Mouse (Mus musculus) layer of hippocampus, adult 18-20 months (tissue): Measurements from ENCODE around the gene B4galt5. TPM values are rescaled to one million over a fixed set of nuclear protein-coding genes. Genes with fewer than 3 reads are reported as not detected.
"Not testable (repeated sequence)": the region's sequence is repeated elsewhere in the genome, so short reads cannot be mapped to it uniquely, and the experiment has no call there.

Experiments used
- DNase-seq, 2 experiments: peaks; one replicate each; pipeline ENCODE4 v3.0.0; 2022; ENCODE audit warnings: low spot score in 2 of 2
- long read RNA-seq: library from polyadenylated mRNA; stranded (forward); transcript quantifications from one replicate; pipeline ENCODE4 v2.0.0, GENCODE M21; 2021
- total RNA-seq, 2 experiments: library from RNA; stranded (reverse); gene quantifications; 2 replicates each; pipeline ENCODE4 v1.2.3; 2021

Gene B4galt5
- total RNA-seq, result 10 to 100 TPM; 43.7 to 44.5 TPM
- long read RNA-seq, full-length matches to known transcripts, result 2 of 7 reads
- long read RNA-seq, partial matches to known transcripts, result 0 of 7 reads
- long read RNA-seq, other reads (novel, unspliced or antisense), result 5 of 7 reads

GRCm38 (mm10) chr2:167348376-167349282 lies at the start of gene B4galt5:
Gene B4galt5 (minus strand): TSS chr2:167349183.
- no peak for DNase-seq

GRCm38 (mm10) chr2:167396420-167396819 lies 47.4 kb upstream of the B4galt5 start:
- not testable (repeated sequence) for DNase-seq

GRCm38 (mm10) chr2:167394426-167394825 lies 45.4 kb upstream of the B4galt5 start:
- no peak for DNase-seq

- DNase-seq, result no peak
Observed at GRCm38 (mm10) chr2:167386998-167387397, 38.0 kb upstream of the B4galt5 start.

- DNase-seq, result no peak
Observed at GRCm38 (mm10) chr2:167386456-167386855, 37.5 kb upstream of the B4galt5 start.

GRCm38 (mm10) chr2:167383666-167384083 lies 34.7 kb upstream of the B4galt5 start:
- DNase-seq, result no peak

GRCm38 (mm10) chr2:167382389-167382788 lies 33.4 kb upstream of the B4galt5 start:
- DNase-seq, result no peak

- no peak for DNase-seq
Observed at GRCm38 (mm10) chr2:167381596-167381995, 32.6 kb upstream of the B4galt5 start.

GRCm38 (mm10) chr2:167380615-167381285 lies 31.8 kb upstream of the B4galt5 start:
- DNase-seq, result no peak

- DNase-seq, result no peak
Observed at GRCm38 (mm10) chr2:167378972-167379371, 30.0 kb upstream of the B4galt5 start.

- DNase-seq, result no peak
Observed at GRCm38 (mm10) chr2:167377697-167378096, 28.7 kb upstream of the B4galt5 start.

- DNase-seq, result peak in 1 of 2 experiments; percentile 12
Observed at GRCm38 (mm10) chr2:167376160-167376564, 27.2 kb upstream of the B4galt5 start.

GRCm38 (mm10) chr2:167375688-167376087 lies 26.7 kb upstream of the B4galt5 start:
- DNase-seq, result no peak

- no peak for DNase-seq
Observed at GRCm38 (mm10) chr2:167375135-167375534, 26.2 kb upstream of the B4galt5 start.

GRCm38 (mm10) chr2:167374191-167374805 lies 25.3 kb upstream of the B4galt5 start:
- DNase-seq, result no peak

GRCm38 (mm10) chr2:167373266-167373665 lies 24.3 kb upstream of the B4galt5 start:
- DNase-seq, result peak; percentile 9 to 24

GRCm38 (mm10) chr2:167371506-167371905 lies 22.5 kb upstream of the B4galt5 start:
- no peak for DNase-seq

GRCm38 (mm10) chr2:167368328-167368727 lies 19.3 kb upstream of the B4galt5 start:
- no peak for DNase-seq

GRCm38 (mm10) chr2:167367777-167368281 lies 18.8 kb upstream of the B4galt5 start:
- DNase-seq, result no peak

- DNase-seq, result no peak
Observed at GRCm38 (mm10) chr2:167367325-167367724, 18.3 kb upstream of the B4galt5 start.

GRCm38 (mm10) chr2:167365063-167365462 lies 16.1 kb upstream of the B4galt5 start:
- no peak for DNase-seq
